Mouse (Mus musculus) MEL (cell line): ENCODE data around the gene Arhgap45. TPM values are rescaled to one million over a fixed set of nuclear protein-coding genes. Genes with fewer than 3 reads are reported as not detected.

Experiments
- DNase-seq: peaks from one replicate; pipeline ENCODE4 v3.0.0; 2011; ENCODE audit warnings: low read depth, low spot score
- H3K27ac ChIP-seq: 2 replicates; pipeline ENCODE4 v1.5.1; 2012; ENCODE audit warnings: low read depth, mild to moderate bottlenecking, control low read depth, low read length, moderate library complexity; ENCODE audit not compliant: control insufficient read depth
- H3K27me3 ChIP-seq, 2 experiments: fragments of 150-350 bp in 1 of 2; sonication (generic) in 1 of 2; 2 replicates each; pipeline ENCODE4 v1.6.1; 2012; ENCODE audit warnings: low read length in 2 of 2, mild to moderate bottlenecking in 2 of 2, improper control_type of control experiment in 1 of 2, moderate library complexity in 1 of 2; ENCODE audit not compliant: insufficient read depth in 2 of 2, control insufficient read depth in 1 of 2
- H3K36me3 ChIP-seq, 2 experiments: 2 replicates each; pipeline ENCODE4 v1.6.1; 2012 to 2014; ENCODE audit warnings: low read length in 2 of 2, improper control_type of control experiment in 1 of 2, inconsistent platforms in 1 of 2, mild to moderate bottlenecking in 1 of 2; ENCODE audit not compliant: insufficient read depth in 2 of 2, control insufficient read depth in 1 of 2
- H3K4me1 ChIP-seq, 2 experiments: fragments of 150-350 bp in 1 of 2; sonication (generic) in 1 of 2; 2 replicates each; pipeline ENCODE4 v1.6.1; 2012; ENCODE audit warnings: low read length in 2 of 2, improper control_type of control experiment in 1 of 2, mild to moderate bottlenecking in 1 of 2; ENCODE audit not compliant: insufficient read depth in 2 of 2, control insufficient read depth in 1 of 2
- H3K4me3 ChIP-seq, 2 experiments: fragments of 150-350 bp in 1 of 2; sonication (generic) in 1 of 2; 2 replicates each; pipeline ENCODE4 v1.5.1; 2012; ENCODE audit warnings: low read depth in 2 of 2, low read length in 2 of 2, mild to moderate bottlenecking in 2 of 2, moderate library complexity in 2 of 2, control low read depth in 1 of 2, improper control_type of control experiment in 1 of 2; ENCODE audit not compliant: control insufficient read depth in 1 of 2, insufficient read depth in 1 of 2
- H3K79me2 ChIP-seq: 2 replicates; pipeline ENCODE4 v1.6.1; 2012; ENCODE audit warnings: mild to moderate bottlenecking, low read length, moderate library complexity; ENCODE audit not compliant: control insufficient read depth, poor library complexity, insufficient read depth
- H3K9ac ChIP-seq: 2 replicates; pipeline ENCODE4 v1.6.1; 2012; ENCODE audit warnings: low read depth, mild to moderate bottlenecking, control low read depth, low read length, moderate library complexity; ENCODE audit not compliant: control insufficient read depth, poor library complexity, severe bottlenecking
- H3K9me3 ChIP-seq: fragments of 150-350 bp; sonication (generic); replicated peaks from 2 replicates; pipeline ENCODE4 v1.6.1; 2012; ENCODE audit warnings: mild to moderate bottlenecking, low read length, improper control_type of control experiment, moderate library complexity; ENCODE audit not compliant: insufficient read depth
- BHLHE40 ChIP-seq: IDR thresholded peaks from 2 replicates; pipeline ENCODE4 v1.6.1; 2012; ENCODE audit warnings: low read depth, mild to moderate bottlenecking, inconsistent platforms, low read length, improper control_type of control experiment, borderline replicate concordance
- CHD1 ChIP-seq: IDR thresholded peaks from 2 replicates; pipeline ENCODE4 v1.6.1; 2012; ENCODE audit warnings: low read depth, mild to moderate bottlenecking, inconsistent platforms, low read length, improper control_type of control experiment
- CHD2 ChIP-seq: IDR thresholded peaks from 2 replicates; pipeline ENCODE4 v1.6.1; 2011; ENCODE audit warnings: low read length, improper control_type of control experiment
- CTCF ChIP-seq, 3 experiments: IDR thresholded peaks in 2 of 3; conservative IDR thresholded peaks in 1 of 3; 2 replicates each; pipeline ENCODE4 v1.5.1; 2011 to 2012; ENCODE audit warnings: low read length in 3 of 3, low read depth in 2 of 3, mild to moderate bottlenecking in 2 of 3, improper control_type of control experiment in 1 of 3, inconsistent platforms in 1 of 3, mixed read lengths in 1 of 3, moderate library complexity in 1 of 3; ENCODE audit not compliant: control insufficient read depth in 1 of 3, insufficient read depth in 1 of 3, poor library complexity in 1 of 3, severe bottlenecking in 1 of 3
- ELF1 ChIP-seq: IDR thresholded peaks from 2 replicates; pipeline ENCODE4 v1.6.1; 2014; ENCODE audit warnings: low read depth, mild to moderate bottlenecking, inconsistent platforms, low read length, improper control_type of control experiment, moderate library complexity
- ETS1 ChIP-seq: IDR thresholded peaks from 2 replicates; pipeline ENCODE4 v1.6.1; 2012; ENCODE audit warnings: low read depth, mild to moderate bottlenecking, inconsistent platforms, low read length, improper control_type of control experiment, moderate library complexity
- GABPA ChIP-seq: IDR thresholded peaks from 2 replicates; pipeline ENCODE4 v1.6.1; 2012; ENCODE audit warnings: low read depth, mild to moderate bottlenecking, inconsistent platforms, low read length, improper control_type of control experiment, moderate library complexity
- GATA1 ChIP-seq: IDR thresholded peaks from 2 replicates; pipeline ENCODE4 v1.6.1; 2011; ENCODE audit warnings: low read depth, low read length, improper control_type of control experiment
- HCFC1 ChIP-seq: IDR thresholded peaks from 2 replicates; pipeline ENCODE4 v1.6.1; 2012; ENCODE audit warnings: low read depth, mild to moderate bottlenecking, inconsistent platforms, low read length, improper control_type of control experiment, moderate library complexity
- JUND ChIP-seq: IDR thresholded peaks from 2 replicates; pipeline ENCODE4 v1.6.1; 2011; ENCODE audit warnings: low read depth, mild to moderate bottlenecking, improper control_type of control experiment, low read length
- KAT2A ChIP-seq: conservative IDR thresholded peaks from 2 replicates; pipeline ENCODE4 v1.6.1; 2012; ENCODE audit warnings: low read depth, low read length, improper control_type of control experiment, inconsistent platforms
- MAX ChIP-seq: IDR thresholded peaks from 2 replicates; pipeline ENCODE4 v1.6.1; 2011; ENCODE audit warnings: low read length, improper control_type of control experiment
- MEF2A ChIP-seq: IDR thresholded peaks from 2 replicates; pipeline ENCODE4 v1.6.1; 2014; ENCODE audit warnings: low read depth, mild to moderate bottlenecking, inconsistent platforms, low read length, improper control_type of control experiment; ENCODE audit not compliant: poor library complexity, insufficient replicate concordance, severe bottlenecking; ENCODE audit errors: extremely low read depth
- MXI1 ChIP-seq: IDR thresholded peaks from 2 replicates; pipeline ENCODE4 v1.6.1; 2011; ENCODE audit warnings: mild to moderate bottlenecking, low read depth, low read length, improper control_type of control experiment
- MYB ChIP-seq: IDR thresholded peaks from 2 replicates; pipeline ENCODE4 v1.6.1; 2011; ENCODE audit warnings: mild to moderate bottlenecking, low read depth, low read length, improper control_type of control experiment
- MYC ChIP-seq: IDR thresholded peaks from 2 replicates; pipeline ENCODE4 v1.6.1; 2011; ENCODE audit warnings: low read depth, mild to moderate bottlenecking, low read length, improper control_type of control experiment, moderate library complexity
- POLR2A ChIP-seq, 2 experiments: IDR thresholded peaks; 2 replicates each; pipeline ENCODE4 v1.6.1; 2011 to 2012; ENCODE audit warnings: low read length in 2 of 2, mild to moderate bottlenecking in 2 of 2, control low read depth in 1 of 2, improper control_type of control experiment in 1 of 2, low read depth in 1 of 2, moderate library complexity in 1 of 2; ENCODE audit not compliant: control insufficient read depth in 1 of 2, insufficient read depth in 1 of 2, poor library complexity in 1 of 2
- POLR2AphosphoS2 ChIP-seq: IDR thresholded peaks from 2 replicates; pipeline ENCODE4 v1.6.1; 2011; ENCODE audit warnings: low read length, improper control_type of control experiment
- POLR2AphosphoS5 ChIP-seq: IDR thresholded peaks from 2 replicates; pipeline ENCODE4 v1.6.1; 2012; ENCODE audit warnings: low read depth, borderline replicate concordance, mild to moderate bottlenecking, inconsistent platforms, low read length, moderate library complexity, mixed read lengths
- RCOR1 ChIP-seq: IDR thresholded peaks from 2 replicates; pipeline ENCODE4 v1.6.1; 2012; ENCODE audit warnings: low read depth, mild to moderate bottlenecking, inconsistent platforms, low read length, improper control_type of control experiment
- TCF12 ChIP-seq: IDR thresholded peaks from 2 replicates; pipeline ENCODE4 v1.6.1; 2014; ENCODE audit warnings: low read depth, mild to moderate bottlenecking, inconsistent platforms, low read length, improper control_type of control experiment, moderate library complexity
- UBTF ChIP-seq: IDR thresholded peaks from 2 replicates; pipeline ENCODE4 v1.6.1; 2012; ENCODE audit warnings: low read depth, mild to moderate bottlenecking, inconsistent platforms, low read length, improper control_type of control experiment, moderate library complexity, borderline replicate concordance; ENCODE audit not compliant: insufficient read depth
- USF1 ChIP-seq: IDR thresholded peaks from 2 replicates; pipeline ENCODE4 v1.6.1; 2014; ENCODE audit warnings: low read depth, mild to moderate bottlenecking, inconsistent platforms, low read length, improper control_type of control experiment, moderate library complexity
- ZC3H11A ChIP-seq: IDR thresholded peaks from 2 replicates; pipeline ENCODE4 v1.6.1; 2012; ENCODE audit warnings: low read depth, mild to moderate bottlenecking, inconsistent platforms, low read length, improper control_type of control experiment
- ZKSCAN1 ChIP-seq: IDR thresholded peaks from 2 replicates; pipeline ENCODE4 v1.6.1; 2012; ENCODE audit warnings: low read depth, mild to moderate bottlenecking, inconsistent platforms, low read length, improper control_type of control experiment, moderate library complexity
- ZNF384 ChIP-seq: IDR thresholded peaks from 2 replicates; pipeline ENCODE4 v1.6.1; 2012; ENCODE audit warnings: low read depth, mild to moderate bottlenecking, inconsistent platforms, low read length, improper control_type of control experiment
- polyA plus RNA-seq, 2 experiments: library from polyadenylated mRNA; stranded (reverse) in 1 of 2; unstranded in 1 of 2; fragments of >175 nt in 1 of 2; fragments of >200 nt in 1 of 2; gene quantifications; 2 replicates each; pipeline versions ENCODE4 v1.2.1 to v1.2.4; 2012; ENCODE audit warnings: low replicate concordance in 2 of 2, low read depth in 1 of 2; ENCODE audit not compliant: insufficient read length in 2 of 2, insufficient read depth in 1 of 2, missing spikeins in 1 of 2
- total RNA-seq: library from RNA; depleted of rRNA; stranded (reverse); fragments of 300-350 nt; gene quantifications from 2 replicates; pipeline ENCODE4 v1.2.3, GENCODE M21; 2012

The Arhgap45 gene
- total and polyA plus RNA-seq, 3 experiments: 26.2 to 53.6 TPM; not detected in 1

GRCm38 (mm10) chr10:79989272-79989786, 27.1 kb upstream of the Arhgap45 start:
- H3K27ac ChIP-seq: no peak overlapping the region
- TF ChIP-seq POLR2AphosphoS2 (no peak), MAX (peak; percentile 35; the same call in 1 of the 2 replicates), CHD2 (no peak), MEF2A (no peak)
- H3K9me3 ChIP-seq: no peaks in the 10 kb centered on the region
- peaks cover 0 to 2% of the 10 kb centered on the region in 2 experiments; a peak in 1 of 4 replicates for H3K36me3 ChIP-seq
- no peaks in the 10 kb centered on the region; the same call in 1 of the 2 replicates for H3K79me2 ChIP-seq
- DNase-seq: no peak
- peaks cover 0 to 12% of the 10 kb centered on the region in 2 experiments; a peak in 3 of 4 replicates for H3K4me1 ChIP-seq
- no peak overlapping the region; the same call in 1 of the 2 replicates for H3K9ac ChIP-seq
- H3K4me3 ChIP-seq: peak overlapping the region in 1 of 2 experiments; percentile 69; a peak in 2 of 4 replicates
- H3K27me3 ChIP-seq: no peaks in the 10 kb centered on the region

GRCm38 (mm10) chr10:79989870-79990269, 26.6 kb upstream of the Arhgap45 start:
- Histone ChIP-seq H3K4me1 (peaks cover 4 to 17% of the 10 kb centered on the region in 2 experiments; a peak in 3 of 4 replicates), H3K27ac (no peak overlapping the region), H3K4me3 (no peak overlapping the region)

GRCm38 (mm10) chr10:79991099-79991498, 25.4 kb upstream of the Arhgap45 start:
- Histone ChIP-seq H3K36me3 (peaks cover 0 to 16% of the 10 kb centered on the region in 2 experiments; a peak in 2 of 4 replicates), H3K4me1 (peaks cover 14 to 30% of the 10 kb centered on the region in 2 experiments), H3K4me3 (no peak overlapping the region)

More at GRCm38 (mm10) chr10:79989870-79990269, 26.6 kb upstream of the Arhgap45 start:
- Histone ChIP-seq H3K79me2 (no peaks in the 10 kb centered on the region; the same call in 1 of the 2 replicates), H3K36me3 (peaks cover 0 to 7% of the 10 kb centered on the region in 2 experiments; a peak in 2 of 4 replicates), H3K9ac (no peak overlapping the region), H3K9me3 (no peaks in the 10 kb centered on the region), H3K27me3 (no peaks in the 10 kb centered on the region)
- no peak for DNase-seq
- no peak for TF ChIP-seq UBTF
- no peak for TF ChIP-seq JUND
- TF ChIP-seq USF1: no peak
- TF ChIP-seq ZC3H11A: no peak
- TF ChIP-seq MXI1: no peak
- no peak for TF ChIP-seq POLR2A (IDR thresholded peaks at IDR 0.05; ENCODE audit: control insufficient read depth in 1 of 2, insufficient read depth in 1 of 2, low read depth in 1 of 2, low read length in 2 of 2, poor library complexity in 1 of 2)
- no peak for TF ChIP-seq CHD1
- no peak for TF ChIP-seq ETS1
- no peak for TF ChIP-seq CTCF (IDR thresholded peaks at IDR 0.05 in 2 of 3, conservative IDR thresholded peaks at IDR 0.05 in 1 of 3; ENCODE audit: control insufficient read depth in 1 of 3, insufficient read depth in 1 of 3, low read depth in 2 of 3, low read length in 3 of 3, poor library complexity in 1 of 3, severe bottlenecking in 1 of 3)
- TF ChIP-seq BHLHE40: no peak
- no peak for TF ChIP-seq ZKSCAN1
- TF ChIP-seq CHD2: no peak
- no peak for TF ChIP-seq HCFC1

More at GRCm38 (mm10) chr10:79991099-79991498, 25.4 kb upstream of the Arhgap45 start:
- H3K9ac ChIP-seq: no peak overlapping the region
- no peaks in the 10 kb centered on the region for H3K27me3 ChIP-seq
- H3K27ac ChIP-seq: no peak overlapping the region
- no peak for TF ChIP-seq POLR2AphosphoS5
- TF ChIP-seq MYB: no peak
- TF ChIP-seq ZNF384: no peak
- no peak for TF ChIP-seq JUND
- TF ChIP-seq MAX: no peak
- TF ChIP-seq GABPA: no peak
- no peak for TF ChIP-seq TCF12
- TF ChIP-seq MYC: no peak
- no peak for TF ChIP-seq RCOR1
- no peak for TF ChIP-seq POLR2AphosphoS2
- no peak for TF ChIP-seq GATA1
- no peak for TF ChIP-seq POLR2A (IDR thresholded peaks at IDR 0.05; ENCODE audit: control insufficient read depth in 1 of 2, insufficient read depth in 1 of 2, low read depth in 1 of 2, low read length in 2 of 2, poor library complexity in 1 of 2)
- TF ChIP-seq USF1: no peak
- TF ChIP-seq MEF2A: no peak
- no peak for TF ChIP-seq KAT2A
- TF ChIP-seq UBTF: no peak
- no peak for TF ChIP-seq ELF1
- TF ChIP-seq ETS1: no peak
- no peak for DNase-seq
- no peaks in the 10 kb centered on the region for H3K9me3 ChIP-seq
- no peaks in the 10 kb centered on the region; the same call in 1 of the 2 replicates for H3K79me2 ChIP-seq
